Mouse (Mus musculus) regulatory T cell (primary cell): Measurements from ENCODE around the gene Htr6.

Source experiments
- in situ Hi-C: fragments of 300-600 bp; cut with MboI, MseI; formaldehyde crosslinking; loops from one replicate; pipeline ENCODE4 v1.15.1; 2025; ENCODE audit warnings: high pct_unique_total_duplicates

Gene Htr6

DNA sequence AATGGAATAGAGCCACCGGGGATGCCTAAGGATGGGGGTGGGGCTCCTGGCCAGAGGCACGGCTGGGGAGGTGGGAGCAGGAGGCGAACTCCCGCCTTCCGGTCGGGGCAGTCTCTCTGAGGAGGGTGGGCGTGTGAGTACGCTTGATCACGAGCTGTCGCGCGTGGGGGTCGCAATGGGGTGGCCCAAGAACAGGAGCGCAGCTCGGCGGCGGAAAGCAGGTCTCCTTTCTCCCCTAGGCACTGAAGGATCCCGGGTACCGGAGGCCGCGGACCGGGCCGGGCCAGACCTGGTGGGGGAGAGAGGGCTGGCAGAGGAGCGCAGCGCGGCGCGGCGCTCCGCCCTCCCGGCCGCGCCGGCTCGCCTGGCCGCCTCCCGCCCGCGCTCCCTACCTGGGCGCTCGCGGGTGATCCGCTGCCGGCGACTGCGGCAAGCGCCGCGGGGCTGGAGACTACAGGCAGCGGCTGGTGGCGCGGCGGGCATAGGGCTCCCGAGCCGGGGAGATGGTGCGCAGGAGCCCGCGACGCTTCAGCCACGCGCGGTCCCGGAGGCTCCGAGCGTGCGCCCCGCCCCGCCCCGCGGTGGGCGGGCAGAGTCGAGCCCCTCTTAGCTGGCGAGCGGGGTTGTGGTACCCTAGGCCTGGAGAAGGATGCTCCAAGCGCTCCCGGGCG is at the start of gene Htr6:
TSS of gene Htr6 (minus strand) at position 530 of the 671 bp plus-strand sequence.
- in situ Hi-C loops: loop anchor here (25.0 kb wide), 1 partner anchor 187 kb away; no protein-coding TSS in a partner anchor

GRCm38 (mm10) chr4:139124940-139125339 is 49.6 kb upstream of the Htr6 start:
- in situ Hi-C loops: no loop called here

- in situ Hi-C loops: no loop called here
Measured at GRCm38 (mm10) chr4:139122557-139122956, 47.2 kb upstream of the Htr6 start.

DNA sequence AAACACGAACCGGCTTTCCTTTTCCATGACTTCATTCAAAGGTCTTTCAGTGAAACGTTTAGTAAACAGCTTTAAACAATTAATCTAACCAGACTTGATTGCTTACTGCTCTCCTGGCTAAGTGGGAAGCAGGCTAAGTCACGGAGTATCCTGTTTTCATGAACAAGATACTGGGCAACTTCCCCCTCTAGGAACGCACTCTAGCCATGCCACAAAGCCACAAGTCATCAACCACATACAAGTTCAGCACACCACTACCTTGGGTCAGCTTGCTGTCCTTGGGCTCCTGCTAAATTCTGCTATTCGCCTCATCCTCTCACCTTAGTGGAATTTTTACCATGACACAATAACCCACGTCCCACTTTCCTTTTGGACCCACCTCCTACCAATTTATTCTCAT is 45.6 kb upstream of the Htr6 start:
- in situ Hi-C loops: no loop called here

DNA sequence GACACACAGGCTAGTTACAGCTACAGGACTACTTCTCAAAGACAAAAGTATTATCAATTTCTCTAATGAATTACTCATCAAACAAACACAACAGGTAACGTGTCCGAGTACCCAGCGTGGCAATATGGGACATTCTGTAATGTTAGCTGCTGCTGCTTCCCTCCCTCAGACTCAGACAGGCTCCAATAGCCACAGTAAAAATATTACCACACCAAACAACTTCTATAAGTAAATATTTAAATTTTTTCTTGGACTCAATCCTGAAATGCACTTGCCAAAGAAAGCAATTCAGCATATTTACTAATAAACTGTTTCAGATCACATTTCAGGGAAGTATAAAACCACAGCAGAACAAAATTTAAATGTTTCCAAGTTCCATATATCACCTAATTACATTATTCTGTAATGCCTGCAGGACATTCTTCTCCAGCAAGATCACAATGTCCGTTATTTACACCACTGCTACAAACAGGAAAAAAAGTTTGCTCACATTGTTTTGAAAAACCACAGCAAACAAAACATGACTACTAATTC is 45.0 kb upstream of the Htr6 start:
- in situ Hi-C loops: no loop called here

DNA sequence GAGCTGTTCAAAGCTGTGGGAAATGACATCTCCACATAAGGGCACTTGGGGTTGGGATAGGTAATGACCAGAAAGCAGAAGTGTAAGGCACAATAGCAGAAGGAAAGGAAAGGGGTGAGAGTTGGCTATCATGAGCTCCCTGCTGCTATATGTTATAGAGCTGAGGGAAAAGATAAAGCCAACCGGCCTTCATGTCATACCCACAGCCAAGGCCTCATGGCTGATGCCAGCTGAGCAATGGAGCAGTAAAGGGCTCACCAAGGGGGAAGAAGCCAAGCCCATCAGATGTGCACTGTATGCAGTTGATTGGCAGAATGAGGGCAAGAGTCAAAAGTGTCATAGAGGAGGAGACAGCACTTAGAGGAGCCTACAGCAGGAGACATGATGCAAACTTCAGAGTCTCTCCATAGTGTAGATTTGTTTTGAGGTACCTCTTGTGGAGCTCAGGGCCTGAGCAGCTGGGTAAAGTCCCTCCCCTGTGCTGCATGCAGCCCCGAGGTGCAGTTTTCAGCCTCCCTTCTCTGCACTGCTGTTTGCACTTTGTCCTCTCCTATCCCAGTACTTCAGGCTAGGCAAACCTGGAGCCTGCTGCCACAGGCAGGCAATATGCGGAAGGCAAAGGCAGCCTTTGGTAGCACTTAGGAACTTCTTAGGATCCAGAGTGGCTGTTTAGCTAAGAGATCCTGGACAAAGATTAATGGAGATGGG is 41.1 kb upstream of the Htr6 start:
- in situ Hi-C loops: no loop called here

GRCm38 (mm10) chr4:139115721-139116120 is 40.4 kb upstream of the Htr6 start:
- in situ Hi-C loops: no loop called here

DNA sequence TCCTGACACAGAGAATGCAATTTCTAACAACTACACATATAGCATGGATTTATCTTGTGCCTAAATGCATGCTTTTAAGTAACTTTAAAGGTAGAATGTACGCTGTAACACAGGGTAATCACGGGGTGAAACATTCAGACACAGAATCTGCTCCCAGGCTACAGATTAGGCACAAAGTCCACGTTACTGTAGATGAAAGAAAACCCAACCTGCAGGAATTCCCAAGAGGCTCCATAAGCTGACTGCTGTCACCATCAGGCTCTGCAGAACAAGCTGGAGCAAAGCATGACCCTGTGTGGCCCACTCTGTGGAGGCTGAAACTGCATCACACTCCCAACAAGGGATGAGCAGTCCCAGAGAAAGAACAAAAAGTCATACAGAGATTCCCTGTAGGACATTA is 37.1 kb upstream of the Htr6 start:
- in situ Hi-C loops: no loop called here

GRCm38 (mm10) chr4:139111421-139111820 is 36.1 kb upstream of the Htr6 start:
- in situ Hi-C loops: no loop called here

- in situ Hi-C loops: no loop called here
Measured at GRCm38 (mm10) chr4:139110858-139111257, 35.5 kb upstream of the Htr6 start.

- in situ Hi-C loops: no loop called here
Measured at GRCm38 (mm10) chr4:139105453-139105852, 30.1 kb upstream of the Htr6 start.

GRCm38 (mm10) chr4:139101546-139101945 is 26.2 kb upstream of the Htr6 start:
- in situ Hi-C loops: loop anchor here (5.0 kb wide), 1 partner anchor 66 kb away; no protein-coding TSS in a partner anchor

- in situ Hi-C loops: loop anchor here (5.0 kb wide), 1 partner anchor 67 kb away; no protein-coding TSS in a partner anchor
Measured at GRCm38 (mm10) chr4:139100326-139100725, 25.0 kb upstream of the Htr6 start.

GRCm38 (mm10) chr4:139096201-139096600 is 20.8 kb upstream of the Htr6 start:
- in situ Hi-C loops: loop anchor here (25.0 kb wide), 1 partner anchor 166 kb away; no protein-coding TSS in a partner anchor

DNA sequence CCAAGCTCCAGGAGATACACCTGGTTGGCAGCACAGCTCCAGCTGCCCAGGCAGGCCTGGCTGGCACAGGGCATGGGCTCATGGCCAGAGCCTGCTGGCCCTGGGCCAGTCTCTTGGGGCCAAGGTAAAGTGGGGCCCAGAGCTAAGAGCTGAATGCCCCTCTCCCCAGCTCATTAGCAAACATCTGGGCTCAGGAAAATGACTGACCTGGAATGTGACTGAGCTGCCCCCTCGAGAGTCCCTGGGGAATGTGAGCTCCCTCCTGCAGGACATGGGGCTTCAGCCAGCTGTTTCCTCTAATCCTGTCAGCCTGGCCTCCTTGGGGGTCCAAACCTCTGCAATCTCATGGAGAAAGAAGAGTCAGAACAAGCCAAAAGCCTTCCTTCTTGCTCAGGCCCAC is 20.0 kb upstream of the Htr6 start:
- in situ Hi-C loops: loop anchor here (25.0 kb wide), 1 partner anchor 167 kb away; no protein-coding TSS in a partner anchor

DNA sequence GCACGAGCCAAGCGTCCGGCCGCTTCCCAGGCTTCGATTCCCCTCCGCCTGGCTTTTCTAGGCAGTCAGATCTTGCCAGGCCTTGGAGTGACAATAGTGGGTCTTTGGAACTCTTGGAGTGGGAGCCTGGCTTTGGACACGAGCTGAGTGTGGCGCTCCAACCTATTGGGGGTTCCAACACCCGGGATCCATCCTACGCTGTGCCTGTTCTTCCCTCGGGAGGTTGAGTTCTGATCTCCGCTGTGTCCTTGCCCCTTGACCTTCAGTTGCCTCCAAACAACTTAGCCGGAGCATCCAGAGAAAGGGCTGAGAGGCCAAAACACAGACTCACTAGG is 17.8 kb upstream of the Htr6 start:
- in situ Hi-C loops: loop anchor here (25.0 kb wide), 1 partner anchor 169 kb away; no protein-coding TSS in a partner anchor

- in situ Hi-C loops: loop anchor here (25.0 kb wide), 1 partner anchor 170 kb away; no protein-coding TSS in a partner anchor
Measured at GRCm38 (mm10) chr4:139092356-139093195, 17.2 kb upstream of the Htr6 start, which contains the start of gene Nbl1. Gene Nbl1, minus strand, starts transcription at chr4:139092993.

GRCm38 (mm10) chr4:139091478-139092355 is 16.3 kb upstream of the Htr6 start:
- in situ Hi-C loops: loop anchor here (25.0 kb wide), 1 partner anchor 171 kb away; no protein-coding TSS in a partner anchor

GRCm38 (mm10) chr4:139091066-139091465 is 15.7 kb upstream of the Htr6 start:
- in situ Hi-C loops: loop anchor here (25.0 kb wide), 1 partner anchor 171 kb away; no protein-coding TSS in a partner anchor

DNA sequence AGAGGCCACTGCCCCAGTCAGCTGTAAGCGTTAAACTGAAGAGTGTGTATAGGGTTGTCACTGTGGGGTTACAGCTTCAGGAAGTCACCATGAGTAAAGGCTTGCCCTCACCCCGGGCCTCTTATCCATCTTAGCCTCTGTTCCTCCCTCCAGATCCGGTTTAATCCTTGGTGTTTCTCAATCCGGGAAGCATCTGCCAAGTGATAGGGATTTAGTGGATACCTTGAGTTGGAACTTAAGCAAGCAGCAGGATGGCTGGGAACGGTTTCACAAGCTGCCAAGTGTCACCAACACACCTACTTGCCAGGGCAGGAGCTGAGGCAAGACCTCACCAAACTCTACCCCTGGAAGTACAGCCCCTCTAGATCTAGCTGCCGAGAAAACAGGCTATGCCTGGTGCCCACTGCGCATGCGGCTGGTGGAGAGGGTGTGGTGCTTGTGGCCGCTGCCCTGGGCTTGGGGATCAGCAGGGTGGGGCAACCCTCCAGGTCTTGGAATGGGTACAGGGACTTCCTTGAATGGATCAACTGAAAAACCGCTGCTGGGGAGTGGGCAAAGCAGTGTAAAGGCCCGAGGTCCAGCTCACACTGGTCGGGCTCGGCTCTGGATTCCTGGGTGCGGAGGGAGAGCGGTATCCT is 15.1 kb upstream of the Htr6 start:
- in situ Hi-C loops: loop anchor here (25.0 kb wide), 1 partner anchor 172 kb away; no protein-coding TSS in a partner anchor
